Mouse (Mus musculus) liver, embryonic 12.5 days (tissue): Measurements from ENCODE around the gene Ndst4. TPM values are rescaled to one million over a fixed set of nuclear protein-coding genes. Genes with fewer than 3 reads are reported as not detected.

Source experiments
- ATAC-seq: fragments of 200-750 bp; cut with Nextera tagmentation; 2 replicates; pipeline ENCODE4 v1.8.0; 2017; ENCODE audit warnings: moderate number of reproducible peaks, mild to moderate bottlenecking, moderate library complexity
- H3K27ac ChIP-seq: fragments of 300-500 bp; sonication (generic); 2 replicates; pipeline ENCODE4 v1.5.1; 2016; ENCODE audit warnings: mild to moderate bottlenecking
- H3K27me3 ChIP-seq: fragments of 300-500 bp; sonication (generic); replicated peaks from 2 replicates; pipeline ENCODE4 v1.6.1; 2016; ENCODE audit warnings: mild to moderate bottlenecking, moderate library complexity
- H3K36me3 ChIP-seq: fragments of 300-500 bp; sonication (generic); 2 replicates; pipeline ENCODE4 v1.6.1; 2016; ENCODE audit warnings: mild to moderate bottlenecking, moderate library complexity
- H3K4me1 ChIP-seq: fragments of 300-500 bp; sonication (generic); 2 replicates; pipeline ENCODE4 v1.6.1; 2016
- H3K4me2 ChIP-seq: fragments of 300-500 bp; sonication (generic); 2 replicates; pipeline ENCODE4 v1.6.1; 2016; ENCODE audit warnings: mild to moderate bottlenecking, moderate library complexity
- H3K4me3 ChIP-seq: fragments of 300-500 bp; sonication (generic); 2 replicates; pipeline ENCODE4 v1.5.1; 2016; ENCODE audit warnings: mild to moderate bottlenecking, moderate library complexity
- H3K9ac ChIP-seq: fragments of 300-500 bp; sonication (generic); 2 replicates; pipeline ENCODE4 v1.6.1; 2016; ENCODE audit warnings: mild to moderate bottlenecking, moderate library complexity
- H3K9me3 ChIP-seq: fragments of 300-500 bp; sonication (generic); replicated peaks from 2 replicates; pipeline ENCODE4 v1.6.1; 2016; ENCODE audit warnings: mild to moderate bottlenecking, moderate library complexity
- WGBS: fragments of 180-500 bp; shearing (Covaris S2); methylation state at CpG from one replicate; pipeline ENCODE4 v1.1.7; 2016; ENCODE audit not compliant: insufficient replicate concordance; 5-methylcytosine and 5-hydroxymethylcytosine counted together
- polyA plus RNA-seq: library from polyadenylated mRNA; unstranded; fragments of >200 nt; fragmentation: Nextera tagmentation; extraction: Ambion mirVana; gene quantifications from 2 replicates; pipeline ENCODE4 v1.2.1, GENCODE M21; 2016

The Ndst4 gene
- polyA plus RNA-seq, 1 experiment from 2014 or later, result not detected

GRCm38 (mm10) chr3:125745142-125745496 is 341.2 kb downstream of the Ndst4 start:
- Histone ChIP-seq H3K4me3 (no peak overlapping the region), H3K9me3 (no peaks in the 10 kb centered on the region), H3K27ac (no peak overlapping the region), H3K4me2 (no peak overlapping the region), H3K9ac (no peak overlapping the region), H3K36me3 (no peaks in the 10 kb centered on the region), H3K27me3 (no peaks in the 10 kb centered on the region), H3K4me1 (no peaks in the 10 kb centered on the region)
- 57% methylated on average over 3 of the region's 3 CpGs for WGBS
- no peak for ATAC-seq

- Histone ChIP-seq H3K4me2 (no peak overlapping the region), H3K27ac (no peak overlapping the region), H3K27me3 (no peaks in the 10 kb centered on the region), H3K4me3 (no peak overlapping the region), H3K9me3 (no peaks in the 10 kb centered on the region), H3K9ac (no peak overlapping the region), H3K36me3 (no peaks in the 10 kb centered on the region), H3K4me1 (no peaks in the 10 kb centered on the region)
- 64% methylated on average over 3 of the region's 3 CpGs for WGBS
- ATAC-seq, result no peak
Observed at GRCm38 (mm10) chr3:125746367-125746766, 342.5 kb downstream of the Ndst4 start.

DNA sequence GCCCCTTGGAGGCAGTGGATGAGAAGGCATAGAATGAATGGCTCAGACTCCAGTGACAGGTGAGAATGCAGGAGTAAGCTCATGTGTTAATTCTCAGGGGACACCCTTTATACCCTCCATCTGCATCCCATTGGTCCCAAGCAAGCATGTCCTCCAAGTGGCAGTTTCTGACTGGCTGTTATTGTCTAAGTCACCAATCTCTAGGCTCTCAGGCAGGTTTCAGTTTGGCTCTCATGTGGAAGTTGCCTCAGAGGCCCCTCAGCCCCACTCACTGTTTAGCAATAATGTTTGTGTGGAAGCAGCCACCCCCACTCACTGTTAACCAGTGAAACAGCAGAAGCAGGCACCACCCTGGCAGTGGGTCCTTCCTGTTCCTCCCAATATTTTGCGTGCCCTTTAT is 353.0 kb downstream of the Ndst4 start:
- no peaks in the 10 kb centered on the region for H3K4me1 ChIP-seq
- no peak overlapping the region for H3K4me2 ChIP-seq
- H3K9ac ChIP-seq, result no peak overlapping the region
- ATAC-seq, result 0 out of 2 replicates have a peak, but pooled peaks have one; percentile 32
- no peaks in the 10 kb centered on the region for H3K36me3 ChIP-seq
- H3K27ac ChIP-seq, result no peak overlapping the region
- no peak overlapping the region for H3K4me3 ChIP-seq
- WGBS, result 50% methylated on average over 1 of the region's 1 CpGs
- H3K27me3 ChIP-seq, result no peaks in the 10 kb centered on the region
- no peaks in the 10 kb centered on the region for H3K9me3 ChIP-seq

GRCm38 (mm10) chr3:125760711-125761110 is 356.8 kb downstream of the Ndst4 start:
- Histone ChIP-seq H3K36me3 (no peaks in the 10 kb centered on the region), H3K4me1 (no peaks in the 10 kb centered on the region), H3K27me3 (no peaks in the 10 kb centered on the region), H3K4me3 (no peak overlapping the region), H3K9me3 (no peaks in the 10 kb centered on the region), H3K9ac (no peak overlapping the region), H3K27ac (no peak overlapping the region), H3K4me2 (no peak overlapping the region)
- ATAC-seq, result no peak
